ENCODE assay signal across 25 mouse cellular contexts in genomic region chr10:128917400-128917799, GRCm38 (mm10). TPM values are rescaled to one million over a fixed set of nuclear protein-coding genes. Genes with fewer than 3 reads are reported as not detected.
A peak's percentile ranks its signal among the peaks of the same experiment; 100 is the strongest.
DNase-seq lines count a peak whose midpoint lies in the region; ATAC-seq and TF ChIP-seq lines count a peak whose summit lies in the region.
"Had no signal": no experiment of that assay in that cellular context is flagged by ENCODE, and none has a peak within 500 bp of the region (broad histone marks: within the 10 kb centered on the region; RNA-seq: fewer than 3 reads in every experiment).

No protein-coding gene starts in this region.

- no peak overlapping the region for H3K9ac ChIP-seq in midbrain, embryonic 16.5 days (ENCODE audit: low read depth, low read length)
- no peak overlapping the region for H3K9ac ChIP-seq in stomach, postnatal 0 days (ENCODE audit: low read length)
- H3K9ac ChIP-seq: forebrain, postnatal 0 days; heart, embryonic 13.5 days had no signal

- H3K4me3 ChIP-seq in cerebellum, adult 2 months (replicated peaks; ENCODE audit: insufficient read depth, low read depth, low read length) = no peak overlapping the region
- no peak overlapping the region for H3K4me3 ChIP-seq in midbrain, embryonic 16.5 days (ENCODE audit: low read depth, low read length)
- no peak overlapping the region for H3K4me3 ChIP-seq in midbrain, embryonic 10.5 days
- no peak overlapping the region for H3K4me3 ChIP-seq in stomach, postnatal 0 days (ENCODE audit: low read depth, low read length)
- H3K4me3 ChIP-seq: heart, adult 2 months; heart, embryonic 10.5 days; heart, embryonic 13.5 days; hindbrain, embryonic 13.5 days had no signal

- TF ChIP-seq EP300 in stomach, postnatal 0 days (optimal IDR thresholded peaks at IDR 0.05) = no peak

- TF ChIP-seq CTCF in cerebellum, adult 2 months (IDR thresholded peaks at IDR 0.05; ENCODE audit: borderline replicate concordance, insufficient read depth, low read depth, low read length) = no peak
- no peak for TF ChIP-seq CTCF in stomach, postnatal 0 days (IDR thresholded peaks at IDR 0.05; ENCODE audit: low read depth)

- peak overlapping the region; percentile 73 for H3K27ac ChIP-seq in cerebellum, adult 2 months (ENCODE audit: insufficient read depth, low read length)
- 0 out of 2 replicates have a peak overlapping the region, but pooled peaks have one; percentile 18 for H3K27ac ChIP-seq in midbrain, embryonic 16.5 days (ENCODE audit: low read length)
- no peak overlapping the region for H3K27ac ChIP-seq in midbrain, embryonic 10.5 days (replicated peaks)
- no peak overlapping the region for H3K27ac ChIP-seq in stomach, postnatal 0 days (replicated peaks)
- H3K27ac ChIP-seq: heart, embryonic 10.5 days; heart, embryonic 13.5 days had no signal

- no peaks in the 10 kb centered on the region for H3K9me3 ChIP-seq in midbrain, embryonic 16.5 days (replicated peaks; ENCODE audit: control insufficient read depth, low read length, poor library complexity, severe bottlenecking)
- no peaks in the 10 kb centered on the region for H3K9me3 ChIP-seq in midbrain, embryonic 10.5 days (replicated peaks)
- H3K9me3 ChIP-seq in stomach, postnatal 0 days (ENCODE audit: control insufficient read depth, low read length) = no peaks in the 10 kb centered on the region
- H3K9me3 ChIP-seq: G1E; heart, embryonic 10.5 days; heart, embryonic 13.5 days; hindbrain, embryonic 13.5 days had no signal

- DNase-seq in cerebellum, adult 2 months = peak in 1 of 2 experiments; percentile 45
- DNase-seq in cerebellum, postnatal 36 days = no peak
- DNase-seq in midbrain, embryonic 10.5 days (ENCODE audit: low spot score) = no peak
- peak; percentile 14 for DNase-seq in stomach, postnatal 0 days (ENCODE audit: low spot score)
- DNase-seq in heart, postnatal 25 days (ENCODE audit: low spot score) = no peak
- DNase-seq: adrenal gland, postnatal 10 days; adrenal gland, postnatal 36 days; B cell, adult 2 months; forebrain, postnatal 0 days; gastrocnemius, postnatal 36 days; heart, postnatal 14 days; kidney, adult 2 months had no signal

- H3K36me3 ChIP-seq in midbrain, embryonic 16.5 days (ENCODE audit: control insufficient read depth, insufficient read depth, low read length) = no peaks in the 10 kb centered on the region
- H3K36me3 ChIP-seq in midbrain, embryonic 10.5 days = peaks cover 36% of the 10 kb centered on the region
- peaks cover 16% of the 10 kb centered on the region for H3K36me3 ChIP-seq in stomach, postnatal 0 days (ENCODE audit: control insufficient read depth, insufficient read depth, low read length)

- H3K4me1 ChIP-seq in cerebellum, adult 2 months (ENCODE audit: control insufficient read depth, insufficient read depth, low read length) = peaks cover 50% of the 10 kb centered on the region
- H3K4me1 ChIP-seq in midbrain, embryonic 16.5 days (ENCODE audit: control insufficient read depth, insufficient read depth, low read length) = peaks cover 6% of the 10 kb centered on the region
- H3K4me1 ChIP-seq in midbrain, embryonic 10.5 days = peaks cover 51% of the 10 kb centered on the region
- 0 out of 2 replicates have a peak, but pooled peaks cover 6% of the 10 kb centered on the region for H3K4me1 ChIP-seq in stomach, postnatal 0 days (replicated peaks; ENCODE audit: control insufficient read depth, insufficient read depth)

- no peak overlapping the region for H3K4me2 ChIP-seq in midbrain, embryonic 16.5 days (ENCODE audit: low read length)
- no peak overlapping the region for H3K4me2 ChIP-seq in stomach, postnatal 0 days (replicated peaks; ENCODE audit: low read depth)
- H3K4me2 ChIP-seq: heart, embryonic 13.5 days; hindbrain, embryonic 13.5 days had no signal

- ATAC-seq in midbrain, embryonic 16.5 days = no peak
- no peak for ATAC-seq in stomach, postnatal 0 days (ENCODE audit: low FRiP score, low TSS enrichment)
- ATAC-seq: forebrain, embryonic 14.5 days; forebrain, postnatal 0 days; inflammation-experienced regulatory T-cells, adult 6 months; intestine, postnatal 0 days had no signal

- 7% methylated on average over 6 of the region's 6 CpGs for WGBS in cerebellum, adult 2 months
- 90% methylated on average over 6 of the region's 6 CpGs for WGBS in midbrain, embryonic 16.5 days
- WGBS in midbrain, embryonic 10.5 days = 89% methylated on average over 6 of the region's 6 CpGs
- 86% methylated on average over 6 of the region's 6 CpGs for WGBS in stomach, postnatal 0 days

- intact Hi-C loops in heart, postnatal 25 days (cut with DNase I) = no loop called here

- H3K27me3 ChIP-seq in cerebellum, adult 2 months (ENCODE audit: control insufficient read depth, insufficient read depth, low read length) = no peaks in the 10 kb centered on the region
- H3K27me3 ChIP-seq in midbrain, embryonic 16.5 days (ENCODE audit: control insufficient read depth, insufficient read depth, low read depth, low read length) = no peaks in the 10 kb centered on the region
- peaks cover 2% of the 10 kb centered on the region; the same call in 1 of the 2 replicates for H3K27me3 ChIP-seq in midbrain, embryonic 10.5 days (ENCODE audit: low read depth, poor library complexity, severe bottlenecking)
- H3K27me3 ChIP-seq in stomach, postnatal 0 days (ENCODE audit: control insufficient read depth, insufficient read depth, low read length) = no peaks in the 10 kb centered on the region
- H3K27me3 ChIP-seq: heart, embryonic 13.5 days; hindbrain, embryonic 13.5 days; Patski had no signal

- TF ChIP-seq POLR2A in cerebellum, adult 2 months (IDR thresholded peaks at IDR 0.05; ENCODE audit: borderline replicate concordance, insufficient read depth, low read length) = no peak

RNA-seq across cellular contexts. Expression of gene Rdh5, which starts 5.3 kb away (rescaled TPM):
- polyA plus RNA-seq in cerebellum, adult 2 months (2012; rRNA removed) = 37.0 and 45.7 TPM in 2 replicates
- polyA plus RNA-seq in midbrain, embryonic 16.5 days (2015; fragmentation: Nextera tagmentation; extraction: Ambion mirVana) = 13.6 TPM in 2 replicates
- 13.3 and 14.9 TPM in 2 replicates for polyA plus RNA-seq in midbrain, embryonic 10.5 days (2016; fragmentation: Nextera tagmentation; extraction: Ambion mirVana)
- polyA plus RNA-seq in stomach, postnatal 0 days (2015; fragmentation: Nextera tagmentation; extraction: Ambion mirVana) = 8.1 and 9.5 TPM in 2 replicates
- total RNA-seq in heart, postnatal 25 days (2021) = 1 to 10 TPM; 5.0 to 7.9 TPM

RNA-seq across cellular contexts. Expression of gene Bloc1s1, which starts 6.4 kb away (rescaled TPM):
- polyA plus RNA-seq in cerebellum, adult 2 months (2012; rRNA removed) = 350 and 357 TPM in 2 replicates
- polyA plus RNA-seq in midbrain, embryonic 16.5 days (2015; fragmentation: Nextera tagmentation; extraction: Ambion mirVana) = 227 and 228 TPM in 2 replicates
- 216 and 236 TPM in 2 replicates for polyA plus RNA-seq in midbrain, embryonic 10.5 days (2016; fragmentation: Nextera tagmentation; extraction: Ambion mirVana)
- 194 and 198 TPM in 2 replicates for polyA plus RNA-seq in stomach, postnatal 0 days (2015; fragmentation: Nextera tagmentation; extraction: Ambion mirVana)
- 100 to 1,000 TPM; 183 to 185 TPM for total RNA-seq in heart, postnatal 25 days (2021)

RNA-seq across cellular contexts. Expression of gene Itga7, which starts 16.2 kb away (rescaled TPM):
- 96.2 and 106 TPM in 2 replicates for polyA plus RNA-seq in cerebellum, adult 2 months (2012; rRNA removed)
- 6.1 and 9.2 TPM in 2 replicates for polyA plus RNA-seq in midbrain, embryonic 16.5 days (2015; fragmentation: Nextera tagmentation; extraction: Ambion mirVana)
- polyA plus RNA-seq in midbrain, embryonic 10.5 days (2016; fragmentation: Nextera tagmentation; extraction: Ambion mirVana) = 1.7 and 1.9 TPM in 2 replicates
- 8.5 and 8.7 TPM in 2 replicates for polyA plus RNA-seq in stomach, postnatal 0 days (2015; fragmentation: Nextera tagmentation; extraction: Ambion mirVana)
- total RNA-seq in heart, postnatal 25 days (2021) = 100 to 1,000 TPM; 165 to 176 TPM
- total RNA-seq: granulocyte monocyte progenitor cell, adult 5-6 weeks; hematopoietic stem cell, adult 5-6 weeks had no signal

RNA-seq across cellular contexts. Expression of gene Cd63, which starts 16.6 kb away (rescaled TPM):
- 108 and 110 TPM in 2 replicates for polyA plus RNA-seq in cerebellum, adult 2 months (2012; rRNA removed)
- 152 and 195 TPM in 2 replicates for polyA plus RNA-seq in midbrain, embryonic 16.5 days (2015; fragmentation: Nextera tagmentation; extraction: Ambion mirVana)
- polyA plus RNA-seq in midbrain, embryonic 10.5 days (2016; fragmentation: Nextera tagmentation; extraction: Ambion mirVana) = 195 and 196 TPM in 2 replicates
- polyA plus RNA-seq in stomach, postnatal 0 days (2015; fragmentation: Nextera tagmentation; extraction: Ambion mirVana) = 760 and 773 TPM in 2 replicates
- 100 to 1,000 TPM; 110 to 123 TPM for total RNA-seq in heart, postnatal 25 days (2021)
- total RNA-seq: CH12.LX had no signal

RNA-seq across cellular contexts. Expression of gene Gdf11, which starts 25.9 kb away (rescaled TPM):
- 13.6 and 14.8 TPM in 2 replicates for polyA plus RNA-seq in cerebellum, adult 2 months (2012; rRNA removed)
- polyA plus RNA-seq in midbrain, embryonic 16.5 days (2015; fragmentation: Nextera tagmentation; extraction: Ambion mirVana) = 7.6 and 7.9 TPM in 2 replicates
- 9.5 and 10.5 TPM in 2 replicates for polyA plus RNA-seq in midbrain, embryonic 10.5 days (2016; fragmentation: Nextera tagmentation; extraction: Ambion mirVana)
- 1.5 and 1.6 TPM in 2 replicates for polyA plus RNA-seq in stomach, postnatal 0 days (2015; fragmentation: Nextera tagmentation; extraction: Ambion mirVana)
- 1 to 10 TPM; 2.3 to 2.6 TPM for total RNA-seq in heart, postnatal 25 days (2021)

Comparison
In these comparisons a context has a peak if more than half of its experiments do, and no peak if none do; other contexts are left out.
1. H3K27ac ChIP-seq: peak in cerebellum, adult 2 months (single experiment) and midbrain, embryonic 16.5 days (single experiment); none in midbrain, embryonic 10.5 days (single experiment) and stomach, postnatal 0 days (single experiment).